Mouse (Mus musculus) heart, adult 2 months (tissue): ENCODE results near the gene Olfr283. TPM values are rescaled to one million over a fixed set of nuclear protein-coding genes. Genes with fewer than 3 reads are reported as not detected.

ENCODE experiments used
- DNase-seq, 2 experiments: peaks; one replicate each; pipeline ENCODE4 v3.0.0; 2021
- H3K27ac ChIP-seq: fragments of 200-600 bp; 2 replicates; pipeline ENCODE4 v1.8.1; 2022
- H3K27me3 ChIP-seq: fragments of 200-500 bp; 2 replicates; pipeline ENCODE4 v1.6.1; 2012; ENCODE audit warnings: mild to moderate bottlenecking, low read length, inconsistent platforms, mixed read lengths; ENCODE audit not compliant: control insufficient read depth, insufficient read depth
- H3K36me3 ChIP-seq: fragments of 200-500 bp; 2 replicates; pipeline ENCODE4 v1.6.1; 2012; ENCODE audit warnings: low read length, inconsistent platforms; ENCODE audit not compliant: control insufficient read depth, insufficient read depth
- H3K4me1 ChIP-seq: fragments of 200-500 bp; 2 replicates; pipeline ENCODE4 v1.6.1; 2011; ENCODE audit warnings: low read length; ENCODE audit not compliant: control insufficient read depth, insufficient read depth
- H3K4me3 ChIP-seq: fragments of 200-600 bp; 2 replicates; pipeline ENCODE4 v1.8.1; 2022
- H3K79me2 ChIP-seq: fragments of 200-500 bp; replicated peaks from 2 replicates; pipeline ENCODE4 v1.6.1; 2012; ENCODE audit warnings: mild to moderate bottlenecking, inconsistent platforms, low read length, moderate library complexity, mixed read lengths; ENCODE audit not compliant: control insufficient read depth, insufficient read depth
- H3K9ac ChIP-seq: fragments of 200-500 bp; 2 replicates; pipeline ENCODE4 v1.6.1; 2012; ENCODE audit warnings: low read depth, mild to moderate bottlenecking, control low read depth, inconsistent platforms, low read length, mixed read lengths
- CTCF ChIP-seq: fragments of 200-600 bp; IDR thresholded peaks from 2 replicates; pipeline ENCODE4 v1.8.1; 2022; ENCODE audit warnings: antibody characterized with exemption, mild to moderate bottlenecking, moderate library complexity
- EP300 ChIP-seq: fragments of 200-500 bp; IDR thresholded peaks from 2 replicates; pipeline ENCODE4 v1.6.1; 2011; ENCODE audit warnings: low read depth, low read length, control low read depth; ENCODE audit not compliant: insufficient read depth
- POLR2A ChIP-seq: fragments of 200-500 bp; IDR thresholded peaks from 2 replicates; pipeline ENCODE4 v1.6.1; 2011; ENCODE audit warnings: mild to moderate bottlenecking, low read depth, low read length, control low read depth; ENCODE audit not compliant: insufficient read depth
- WGBS: fragments of 180-500 bp; shearing (Covaris S2); methylation state at CpG from one replicate; pipeline ENCODE4 v1.1.7; 2018; 5-methylcytosine and 5-hydroxymethylcytosine counted together
- intact Hi-C: fragments of 180-260 bp; cut with DNase I; formaldehyde crosslinking; loops from one replicate; pipeline ENCODE4 v1.15.1; 2025
- long read RNA-seq: library from polyadenylated mRNA; stranded (forward); transcript quantifications from one replicate; pipeline ENCODE4 v2.0.0, GENCODE M21; 2021
- polyA plus RNA-seq: library from polyadenylated mRNA; depleted of rRNA; stranded (reverse); fragments of >200 nt; gene quantifications from 2 replicates; pipeline ENCODE4 v1.2.3, GENCODE M21; 2012; rRNA removed
- total RNA-seq, 2 experiments: library from RNA; stranded (reverse); gene quantifications; 2 replicates each; pipeline ENCODE4 v1.2.3; 2021

Gene Olfr283
- total RNA-seq (not detected), polyA plus RNA-seq (not detected in 2 replicates)
- long read RNA-seq: 0 reads

GRCm38 (mm10) chr15:98380846-98381245, at the start of gene Olfr283:
Gene Olfr283 (minus strand): TSS chr15:98380946.
- no peak within 1 kb of the TSS for H3K4me3 ChIP-seq
- no peaks in the 10 kb centered on the region for H3K36me3 ChIP-seq
- intact Hi-C loops: no loop called here
- no peaks in the 10 kb centered on the region for H3K27me3 ChIP-seq
- H3K79me2 ChIP-seq: no peaks in the 10 kb centered on the region
- H3K4me1 ChIP-seq: no peaks in the 10 kb centered on the region
- WGBS: 81% methylated on average over 6 of the region's 6 CpGs
- no peak for DNase-seq
- no peak within 1 kb of the TSS for H3K9ac ChIP-seq
- TF ChIP-seq EP300: no peak
- TF ChIP-seq CTCF: no peak
- H3K27ac ChIP-seq: no peak within 1 kb of the TSS

- Histone ChIP-seq H3K36me3 (no peaks in the 10 kb centered on the region), H3K27me3 (peaks cover 2% of the 10 kb centered on the region), H3K4me3 (no peak overlapping the region), H3K27ac (no peak overlapping the region), H3K79me2 (no peaks in the 10 kb centered on the region), H3K4me1 (no peaks in the 10 kb centered on the region), H3K9ac (no peak overlapping the region)
- 74% methylated on average over 7 of the region's 7 CpGs for WGBS
- intact Hi-C loops: no loop called here
- TF ChIP-seq POLR2A: no peak
- TF ChIP-seq EP300: no peak
- no peak for TF ChIP-seq CTCF
- DNase-seq: no peak
Observed at GRCm38 (mm10) chr15:98425188-98425587, 44.4 kb upstream of the Olfr283 start.

GRCm38 (mm10) chr15:98424753-98425152, 44.0 kb upstream of the Olfr283 start:
- no peak overlapping the region for H3K27ac ChIP-seq
- H3K4me1 ChIP-seq: no peaks in the 10 kb centered on the region
- no peaks in the 10 kb centered on the region for H3K36me3 ChIP-seq
- 33% methylated on average over 6 of the region's 6 CpGs for WGBS
- H3K79me2 ChIP-seq: no peaks in the 10 kb centered on the region
- DNase-seq: no peak
- intact Hi-C loops: no loop called here
- no peak for TF ChIP-seq CTCF
- TF ChIP-seq POLR2A: no peak
- no peak for TF ChIP-seq EP300
- no peaks in the 10 kb centered on the region; the same call in none of the 2 replicates for H3K27me3 ChIP-seq
- no peak overlapping the region for H3K9ac ChIP-seq
- H3K4me3 ChIP-seq: no peak overlapping the region

GRCm38 (mm10) chr15:98424326-98424725, 43.6 kb upstream of the Olfr283 start:
- Histone ChIP-seq H3K79me2 (no peaks in the 10 kb centered on the region), H3K27ac (no peak overlapping the region), H3K27me3 (no peaks in the 10 kb centered on the region; the same call in none of the 2 replicates), H3K4me1 (no peaks in the 10 kb centered on the region), H3K4me3 (no peak overlapping the region), H3K9ac (no peak overlapping the region), H3K36me3 (no peaks in the 10 kb centered on the region)
- no peak for DNase-seq
- 68% methylated on average over 14 of the region's 14 CpGs for WGBS
- TF ChIP-seq POLR2A (no peak), CTCF (no peak), EP300 (no peak)
- intact Hi-C loops: no loop called here

GRCm38 (mm10) chr15:98420897-98421296, 40.2 kb upstream of the Olfr283 start:
- Histone ChIP-seq H3K79me2 (no peaks in the 10 kb centered on the region), H3K27me3 (no peaks in the 10 kb centered on the region; the same call in 1 of the 2 replicates), H3K9ac (no peak overlapping the region), H3K27ac (no peak overlapping the region), H3K4me1 (no peaks in the 10 kb centered on the region), H3K36me3 (no peaks in the 10 kb centered on the region), H3K4me3 (no peak overlapping the region)
- intact Hi-C loops: no loop called here
- 37% methylated on average over 4 of the region's 4 CpGs for WGBS
- no peak for TF ChIP-seq POLR2A
- no peak for TF ChIP-seq CTCF
- no peak for TF ChIP-seq EP300
- no peak for DNase-seq

GRCm38 (mm10) chr15:98418096-98418495, 37.4 kb upstream of the Olfr283 start:
- intact Hi-C loops: no loop called here
- H3K36me3 ChIP-seq: no peaks in the 10 kb centered on the region
- 53% methylated on average over 7 of the region's 7 CpGs for WGBS
- DNase-seq: no peak
- H3K27ac ChIP-seq: no peak overlapping the region
- H3K4me3 ChIP-seq: no peak overlapping the region
- H3K27me3 ChIP-seq: no peaks in the 10 kb centered on the region
- TF ChIP-seq EP300 (no peak), CTCF (no peak), POLR2A (no peak)
- H3K9ac ChIP-seq: no peak overlapping the region
- no peaks in the 10 kb centered on the region for H3K79me2 ChIP-seq
- H3K4me1 ChIP-seq: no peaks in the 10 kb centered on the region
